Mouse (Mus musculus) Muller cell, postnatal 12 days (primary cell): ENCODE results near the gene Rnd3.

ENCODE experiments used
- DNase-seq: peaks from one replicate; pipeline ENCODE4 v3.0.0-alpha.2; 2015; ENCODE audit errors: inconsistent ontology term

Gene Rnd3

DNA sequence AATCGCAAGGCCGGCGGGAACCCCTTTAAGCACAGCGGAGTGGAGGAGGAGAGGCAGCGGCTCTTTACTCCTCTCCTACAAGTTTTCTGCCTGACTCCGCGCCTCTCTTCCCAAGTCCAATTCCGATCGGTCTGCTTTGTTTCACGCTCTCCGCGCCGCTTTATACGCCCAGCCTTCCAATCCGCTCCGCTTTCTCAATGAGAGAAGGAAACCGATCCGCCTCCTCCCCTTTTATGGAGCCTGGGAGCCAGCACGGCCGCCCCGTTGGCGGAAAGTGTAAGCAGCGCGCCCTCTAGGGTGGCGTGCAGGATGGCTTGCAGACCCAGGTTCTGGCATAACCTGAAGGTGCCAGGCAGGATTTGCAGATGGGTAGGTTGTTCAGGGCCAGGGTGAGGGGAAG lies at the start of gene Rnd3:
TSS of gene Rnd3 (minus strand) at position 137 of the 400 bp plus-strand sequence.
- peak; percentile 98 for DNase-seq

DNA sequence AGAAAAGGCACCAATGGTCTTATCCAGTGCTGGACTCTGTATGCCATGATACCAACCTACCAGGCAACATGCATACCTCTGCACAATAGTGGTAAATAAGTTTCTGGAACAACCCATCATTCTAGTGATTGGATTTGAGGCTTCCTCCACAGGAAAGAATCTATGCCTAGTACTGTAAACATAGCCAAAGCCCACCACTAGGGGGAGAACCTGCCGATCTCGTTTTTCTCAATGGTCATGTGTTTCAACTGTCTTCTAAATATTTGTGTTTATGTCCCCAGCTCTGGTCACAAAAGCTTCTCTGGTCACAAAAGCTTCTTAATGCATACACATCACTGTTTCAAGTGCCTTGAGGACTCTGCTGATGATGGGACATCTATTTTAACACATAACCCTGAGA lies 43.4 kb upstream of the Rnd3 start:
- DNase-seq: no peak

DNA sequence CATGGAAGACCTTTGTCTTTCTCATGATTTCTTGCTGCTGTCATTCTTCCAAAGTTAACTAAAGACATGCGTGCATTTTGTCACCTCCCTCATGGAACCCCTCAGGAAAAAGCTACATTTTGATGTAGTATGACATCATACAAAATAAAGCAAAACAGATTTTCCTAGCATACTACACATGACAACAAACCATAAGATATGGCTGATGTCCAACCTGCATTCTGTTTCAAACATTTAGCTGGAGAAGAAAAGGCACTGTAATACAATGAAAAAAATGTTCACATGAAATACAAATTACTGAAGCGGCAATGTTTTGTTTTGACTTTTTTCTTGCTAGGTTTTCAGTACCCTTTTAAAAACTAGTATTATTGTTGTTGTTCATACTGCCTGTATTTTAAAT lies 36.9 kb upstream of the Rnd3 start:
- DNase-seq: no peak

DNA sequence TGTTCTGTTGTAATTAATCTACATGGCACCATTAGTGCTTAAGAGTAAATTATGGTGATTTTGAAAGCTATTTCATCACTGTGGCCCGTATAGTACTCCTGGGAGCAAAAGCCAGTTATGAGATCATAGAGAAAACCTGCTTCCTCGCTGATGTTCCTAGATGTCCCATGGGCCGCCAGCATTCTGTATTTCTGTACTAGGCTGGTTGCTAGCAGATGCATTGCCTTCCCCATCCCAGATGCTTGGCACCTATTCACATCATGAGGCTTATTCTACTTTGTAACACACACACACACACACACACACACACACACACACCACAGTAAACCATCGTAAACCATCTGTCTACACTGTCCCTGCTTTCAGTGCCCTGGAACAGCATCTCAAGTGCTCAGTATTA lies 34.1 kb upstream of the Rnd3 start:
- DNase-seq: no peak

DNA sequence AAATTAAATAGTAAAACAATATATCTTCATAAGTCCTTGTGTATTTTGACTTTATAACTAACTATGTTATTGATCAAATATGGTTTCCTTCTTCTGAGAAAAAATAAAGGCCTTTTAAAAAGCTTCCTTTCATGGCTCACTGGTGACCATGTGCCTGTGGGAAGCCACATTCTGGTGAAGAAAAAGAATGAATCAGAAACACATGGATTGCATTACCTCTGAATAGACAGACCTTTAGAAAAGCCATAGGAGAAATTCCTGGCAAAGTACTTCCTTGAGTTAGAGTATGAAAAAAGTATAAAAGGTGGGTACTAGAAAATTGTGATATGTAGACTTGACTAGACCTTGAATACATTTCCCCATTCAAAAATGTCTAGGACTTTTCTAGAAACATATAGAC lies 32.5 kb upstream of the Rnd3 start:
- no peak for DNase-seq

DNA sequence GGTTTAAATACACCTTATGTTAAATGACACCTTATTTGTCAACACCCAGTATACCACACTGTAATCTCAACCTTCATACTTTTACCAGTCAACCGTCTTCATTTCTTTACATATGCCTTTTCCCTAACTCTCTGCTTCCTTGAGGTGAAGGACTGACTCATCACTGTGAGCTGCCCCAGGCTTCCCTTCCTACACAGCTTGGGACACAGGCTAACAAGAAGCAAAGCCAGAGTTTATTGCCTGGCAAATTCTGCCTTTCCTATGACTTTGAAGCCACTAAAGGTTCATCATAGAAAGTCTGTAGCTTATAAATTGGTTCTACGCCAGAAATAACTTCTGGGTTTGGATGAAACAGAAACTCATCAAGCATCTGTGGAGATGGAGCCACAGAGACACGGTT lies 30.2 kb upstream of the Rnd3 start:
- no peak for DNase-seq

DNA sequence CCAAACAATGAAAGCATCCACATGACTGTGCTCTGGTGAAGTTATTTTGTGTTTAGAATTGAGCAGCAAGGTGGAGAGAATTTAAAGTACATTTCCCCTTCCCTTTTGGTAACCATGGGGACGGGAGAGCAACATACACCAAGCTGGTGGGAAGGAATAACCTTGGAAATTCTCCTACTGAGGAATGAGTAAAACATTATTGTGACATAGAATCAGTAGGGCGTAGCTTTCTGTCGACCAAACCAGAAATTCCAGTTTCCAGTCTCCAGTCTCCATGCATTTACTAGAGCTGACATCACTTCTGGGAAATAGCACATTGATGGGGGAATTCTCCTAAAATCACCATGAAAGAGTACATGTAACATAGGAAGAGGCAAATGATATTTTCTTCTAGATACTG lies 28.7 kb upstream of the Rnd3 start:
- DNase-seq: no peak

DNA sequence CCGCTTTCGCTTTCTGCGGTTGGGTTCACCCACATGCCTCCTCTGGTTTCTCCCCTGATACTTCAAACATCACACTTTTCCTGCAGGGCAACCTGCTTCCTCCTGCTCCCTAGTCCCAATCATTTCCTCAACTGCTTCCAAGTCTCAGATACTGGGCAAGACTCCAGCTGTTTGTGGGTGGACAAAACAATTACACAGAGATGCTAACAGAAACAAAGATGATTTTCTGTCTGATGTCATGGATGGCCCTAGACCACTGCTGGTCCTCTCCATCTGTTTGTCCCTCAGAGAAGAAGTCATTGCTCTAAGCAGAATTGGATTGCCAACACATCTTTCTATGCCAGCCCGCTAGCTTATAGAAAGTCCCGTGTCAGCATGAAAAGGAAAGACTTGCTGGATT lies 26.4 kb upstream of the Rnd3 start:
- DNase-seq: peak; percentile 81

DNA sequence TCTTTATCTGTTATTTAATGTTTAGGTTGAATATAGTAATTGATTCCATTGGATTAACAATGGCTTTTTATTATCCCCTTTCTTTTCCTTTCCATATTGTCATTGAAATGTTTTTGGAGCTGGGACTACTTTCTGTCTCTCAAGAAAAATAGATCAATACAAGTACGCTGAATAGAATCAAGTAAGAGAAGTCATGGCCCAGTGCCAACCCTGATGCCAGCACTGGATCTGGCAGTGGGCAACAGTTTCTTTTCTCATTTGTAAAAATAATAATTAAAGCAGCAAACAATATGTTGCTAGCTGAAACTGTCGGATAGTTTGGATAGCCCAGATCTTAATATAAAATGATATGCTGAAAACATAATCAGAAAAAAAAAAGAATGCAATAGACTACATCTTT lies 12.2 kb upstream of the Rnd3 start:
- DNase-seq: no peak

DNA sequence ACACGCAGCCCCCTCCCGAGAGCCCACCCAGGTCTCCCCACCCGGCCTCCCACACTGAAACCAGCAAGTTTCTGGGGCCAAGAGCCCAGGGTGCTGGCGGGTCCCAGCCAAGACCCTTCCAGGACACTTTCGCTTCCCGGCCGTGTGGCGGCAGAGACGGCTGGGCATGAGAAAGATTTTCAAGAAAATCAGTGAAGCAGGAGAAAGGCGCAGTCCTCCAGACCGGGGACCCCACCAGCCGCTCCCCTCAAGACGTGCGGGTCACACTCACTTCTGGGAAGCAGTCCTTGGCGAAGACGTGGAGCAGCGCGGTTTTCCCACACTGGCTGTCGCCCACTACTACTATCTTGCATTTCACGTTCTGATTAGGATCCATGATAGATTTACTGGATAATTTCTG lies 457 bp downstream of the Rnd3 start:
- peak; percentile 56 for DNase-seq

DNA sequence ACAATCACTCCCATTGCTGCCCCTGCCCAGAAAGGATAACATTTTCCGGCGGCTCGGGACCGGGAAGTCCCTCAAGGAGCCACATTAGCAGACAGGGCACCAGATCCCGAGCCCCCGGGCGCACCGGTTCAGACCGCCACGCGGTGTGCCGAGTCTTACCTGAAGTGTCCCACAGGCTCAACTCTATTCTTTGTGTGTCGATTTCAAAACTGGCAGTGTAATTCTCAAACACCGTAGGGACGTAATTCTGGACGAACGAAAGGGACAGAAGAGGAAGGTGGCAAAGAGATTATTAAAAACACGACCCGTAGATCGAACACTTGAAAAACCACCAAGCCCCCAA lies 875 bp downstream of the Rnd3 start:
- no peak for DNase-seq

DNA sequence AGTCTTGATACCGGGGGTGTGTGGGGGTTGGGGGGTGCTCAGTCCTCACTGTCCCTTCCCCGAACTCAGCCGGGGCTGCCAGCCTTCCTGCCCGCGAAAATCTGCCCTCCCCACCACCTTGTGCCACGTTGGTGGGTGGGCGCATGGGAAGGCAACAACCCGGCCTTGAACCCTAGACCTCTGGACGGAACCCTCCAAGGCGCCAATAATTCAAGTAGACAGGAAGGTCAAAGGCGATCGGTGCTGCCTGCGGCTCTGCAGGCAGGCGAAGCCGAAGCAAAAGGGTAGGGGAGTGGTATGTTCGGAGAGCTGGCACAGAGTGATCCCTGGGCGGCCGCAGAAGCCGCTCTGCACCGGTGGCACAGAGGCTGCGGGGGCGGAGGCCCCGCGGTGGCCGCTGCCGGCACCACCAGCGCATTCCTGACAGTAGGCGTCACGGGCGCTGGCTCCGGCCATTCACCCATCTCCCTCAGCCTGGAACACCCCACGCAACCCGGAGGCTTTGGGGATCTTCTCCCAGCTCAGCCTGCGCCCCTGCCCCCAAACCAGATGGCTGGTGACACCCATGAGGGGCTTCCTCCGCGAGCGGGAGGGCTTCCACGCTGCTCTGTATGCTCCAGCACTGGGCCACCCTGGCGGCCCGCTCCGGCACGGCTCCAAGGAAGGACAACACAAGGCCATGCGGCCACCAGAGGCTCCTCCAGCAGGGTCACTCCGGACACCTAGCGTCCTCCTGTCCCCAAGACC lies 1.4 kb downstream of the Rnd3 start:
- DNase-seq: peak; percentile 95

DNA sequence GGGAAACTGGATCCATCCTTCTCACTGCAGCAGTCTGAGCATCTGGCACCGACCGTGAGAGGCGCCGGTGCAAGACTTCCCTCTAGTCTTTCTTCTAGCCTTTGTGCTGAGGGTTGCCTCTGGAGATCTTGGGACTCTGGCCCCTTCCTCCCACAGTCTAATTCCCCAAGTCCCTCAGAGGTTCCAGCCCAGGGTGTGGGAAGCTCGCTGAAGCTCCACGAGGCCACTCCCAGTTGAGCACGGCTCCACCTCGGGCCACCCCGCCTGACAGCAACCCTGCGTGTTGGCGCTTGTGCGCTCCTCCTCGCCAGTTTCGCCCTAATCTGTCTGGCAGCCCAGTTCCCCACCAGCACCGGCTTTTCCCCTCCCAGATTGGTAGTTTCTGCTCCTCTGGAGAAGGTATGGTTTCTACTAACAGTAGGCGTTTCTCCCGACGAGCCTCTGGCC lies 2.0 kb downstream of the Rnd3 start:
- peak; percentile 82 for DNase-seq

DNA sequence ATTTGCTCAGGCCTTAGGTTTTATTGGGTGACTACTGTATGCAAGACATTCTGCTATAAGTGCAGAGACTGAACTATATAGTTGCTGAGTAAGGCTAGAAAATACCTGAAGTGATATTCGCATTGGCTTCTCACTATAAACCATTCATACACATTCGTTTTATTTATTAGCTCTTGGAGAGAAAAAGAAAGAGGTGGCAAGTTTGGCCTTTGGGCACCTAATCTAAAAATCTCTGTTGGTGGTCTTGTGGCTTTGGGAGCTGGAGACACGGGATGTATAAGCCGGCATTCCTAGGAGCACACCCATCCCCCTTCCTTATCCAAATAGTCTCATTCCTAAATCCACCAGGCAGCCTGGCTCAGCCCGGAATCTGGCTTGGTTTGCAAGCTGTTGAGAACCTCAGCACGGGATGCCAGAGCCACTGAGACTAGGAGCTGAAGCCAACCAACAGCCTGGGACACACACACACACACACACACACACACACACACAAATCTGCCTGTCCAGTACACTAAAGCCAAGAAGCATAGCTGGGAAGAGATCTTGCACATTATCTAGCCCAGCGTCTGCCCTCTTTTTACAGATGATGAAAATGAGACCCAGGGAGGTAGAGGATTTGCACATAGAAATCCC lies 3.0 kb downstream of the Rnd3 start:
- peak; percentile 69 for DNase-seq

DNA sequence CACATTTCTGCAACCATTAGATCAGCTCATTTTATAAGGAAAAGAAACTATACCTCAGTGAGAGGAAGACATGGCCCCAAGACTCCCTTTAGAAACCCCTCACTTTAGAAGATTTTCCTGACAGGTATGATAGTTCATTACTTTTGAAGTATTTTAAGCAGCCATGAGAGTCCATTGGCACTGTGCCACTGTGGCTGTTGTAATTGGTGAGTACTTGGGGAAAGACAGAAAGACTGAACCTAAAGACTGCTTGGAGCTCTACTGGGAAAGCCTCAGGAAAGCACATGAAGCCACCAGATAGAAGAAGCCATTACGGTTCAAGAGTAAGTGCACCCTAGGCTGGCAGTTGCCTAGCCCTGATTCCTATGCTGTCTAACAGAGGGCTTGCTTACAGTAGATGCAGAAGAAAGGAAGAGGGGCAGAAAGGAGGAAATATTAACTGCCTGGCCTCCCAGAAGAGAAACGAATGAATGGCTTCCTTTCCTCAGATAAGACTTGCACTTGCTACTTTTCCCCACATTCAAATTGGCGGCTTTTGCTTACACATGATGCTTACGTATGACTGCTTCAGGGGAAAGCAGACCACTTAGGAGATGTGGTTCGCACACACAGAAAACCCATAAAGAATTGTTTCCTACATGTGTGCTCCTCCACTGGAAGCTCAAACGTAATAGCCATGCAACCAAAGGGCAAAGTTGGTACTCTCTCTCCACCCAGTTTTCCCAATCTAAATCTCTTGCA lies 4.4 kb downstream of the Rnd3 start:
- DNase-seq: no peak

DNA sequence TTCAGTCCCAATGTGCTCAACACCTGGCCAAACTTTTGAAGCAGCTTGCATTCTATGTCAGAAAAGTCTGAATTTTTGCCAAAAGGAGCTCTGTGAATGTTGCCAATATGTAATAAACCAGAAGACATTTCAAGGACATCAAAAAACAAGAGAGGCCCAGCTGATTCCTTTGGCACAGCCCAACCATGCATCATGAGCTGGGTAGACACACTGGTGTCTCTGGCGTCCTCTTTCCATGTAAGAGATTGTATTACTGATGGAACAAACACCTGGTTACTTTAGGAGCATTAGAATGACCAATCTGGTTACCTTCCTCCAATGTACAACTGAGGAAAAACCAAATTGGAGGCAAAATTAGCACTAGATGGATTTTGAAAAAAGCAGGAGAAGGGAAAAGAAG lies 6.5 kb downstream of the Rnd3 start:
- DNase-seq: no peak

DNA sequence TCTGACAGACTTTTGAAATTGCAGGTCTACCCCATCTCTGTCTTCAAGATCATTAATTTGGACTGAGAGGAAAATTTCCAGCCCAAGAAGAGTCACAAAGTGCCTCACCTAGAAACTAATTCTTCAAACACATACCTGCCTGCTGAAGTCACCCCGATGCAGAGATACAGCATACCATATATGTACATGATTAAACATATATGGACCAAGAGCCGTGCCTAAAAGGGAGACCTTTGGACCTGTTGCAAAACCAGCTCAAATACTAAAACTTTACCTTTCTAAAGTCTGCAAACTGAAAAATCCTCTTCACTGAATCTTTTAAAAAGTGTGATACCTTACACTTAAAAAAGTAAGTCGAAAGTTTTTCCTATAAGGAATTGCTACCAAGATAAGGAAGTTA lies 7.6 kb downstream of the Rnd3 start:
- no peak for DNase-seq

DNA sequence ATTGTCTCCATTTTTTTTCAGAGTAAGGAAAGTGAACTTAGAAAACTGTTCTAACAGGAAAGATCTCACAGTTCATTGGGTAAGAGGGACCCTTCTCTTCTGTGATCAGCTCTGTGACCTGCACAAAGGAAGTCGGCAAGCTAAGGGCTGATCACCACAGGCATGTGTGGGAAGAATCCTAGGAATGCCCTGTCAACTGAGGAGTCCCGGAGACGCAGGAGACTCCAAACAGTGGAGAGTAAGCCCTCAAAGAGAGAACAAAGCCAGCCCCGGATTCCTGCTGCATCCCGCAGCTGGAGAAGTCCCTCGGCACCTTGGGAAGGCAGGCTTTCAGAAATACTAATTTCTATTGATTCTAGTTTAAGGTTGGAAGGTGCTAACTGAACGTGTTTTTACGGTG lies 8.4 kb downstream of the Rnd3 start:
- peak; percentile 93 for DNase-seq

DNA sequence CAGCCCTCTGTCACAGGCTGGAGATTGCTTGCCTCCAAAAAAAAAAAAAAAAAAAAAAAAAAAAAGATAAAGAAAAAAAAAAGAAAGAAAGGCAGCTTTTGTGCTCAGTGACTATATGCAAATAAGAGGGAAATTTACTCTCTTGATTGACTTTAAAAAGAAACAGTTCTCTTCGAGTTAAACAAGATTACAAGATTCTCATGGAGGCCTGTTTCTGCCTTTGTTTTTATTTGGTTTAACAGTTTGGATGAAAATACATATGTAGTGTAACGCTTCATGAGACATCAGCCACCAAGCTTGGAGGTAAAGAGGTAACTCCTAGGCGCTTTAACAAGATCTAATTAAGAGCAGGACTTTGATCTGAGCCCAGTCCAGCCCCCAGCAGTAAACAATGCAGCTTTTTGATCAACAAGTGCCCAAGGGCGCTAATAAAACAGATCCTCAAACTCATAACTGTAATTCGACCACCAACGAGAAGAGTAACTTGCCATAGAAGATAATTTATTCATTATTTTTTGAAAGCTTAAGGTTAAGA lies 8.9 kb downstream of the Rnd3 start:
- no peak for DNase-seq

DNA sequence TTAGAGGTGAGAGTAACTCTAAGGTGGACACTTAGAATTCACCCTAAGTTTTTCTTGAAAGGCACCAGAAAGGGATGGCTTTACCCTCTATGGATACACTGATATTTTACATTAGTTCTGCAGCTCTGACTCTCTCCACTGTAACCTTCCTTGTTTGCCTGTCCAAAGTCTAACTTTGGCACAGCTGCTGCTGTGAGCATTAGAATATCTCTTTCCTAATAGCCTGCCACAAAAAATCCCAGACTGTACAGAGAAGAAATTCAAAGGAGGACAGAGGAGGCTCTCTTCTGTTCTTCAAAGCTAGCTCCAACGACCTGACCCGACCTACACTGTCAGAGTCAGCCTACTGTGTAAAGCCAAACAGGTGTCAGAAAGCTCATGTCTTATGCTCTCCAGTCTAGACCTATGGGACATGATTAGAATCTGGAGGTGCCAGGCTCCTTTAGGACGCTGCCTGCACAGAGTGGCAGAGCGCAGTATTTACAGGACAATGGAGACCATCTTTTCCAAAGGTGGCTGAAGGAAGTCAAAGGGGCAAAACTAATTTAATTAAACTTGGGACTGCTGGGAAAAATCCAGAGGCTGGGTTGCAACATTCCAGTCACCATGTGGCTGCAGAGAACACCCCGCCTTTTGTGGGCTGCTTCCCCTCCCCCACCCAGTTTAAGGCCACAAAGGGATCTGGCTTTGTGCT lies 9.5 kb downstream of the Rnd3 start:
- DNase-seq: peak; percentile 98

DNA sequence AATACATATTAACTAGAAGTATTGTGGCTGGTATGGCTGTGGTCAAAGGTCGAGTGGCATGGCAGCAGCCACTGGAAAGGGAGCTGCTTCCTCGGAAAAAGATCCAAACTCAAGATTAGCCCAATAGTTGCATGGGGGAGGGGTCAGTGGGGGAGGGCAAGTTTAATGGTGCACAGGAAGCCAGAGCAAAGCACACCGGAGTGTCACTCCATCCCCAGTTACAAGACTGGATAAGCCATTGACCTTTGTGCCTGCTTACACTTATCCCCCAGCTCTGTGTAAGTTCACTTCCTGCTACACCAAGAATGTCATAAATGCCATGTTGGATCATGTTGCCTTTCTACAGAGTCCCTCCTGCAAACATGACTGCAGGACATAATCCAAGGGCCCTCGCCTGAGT lies 11.2 kb downstream of the Rnd3 start:
- no peak for DNase-seq

DNA sequence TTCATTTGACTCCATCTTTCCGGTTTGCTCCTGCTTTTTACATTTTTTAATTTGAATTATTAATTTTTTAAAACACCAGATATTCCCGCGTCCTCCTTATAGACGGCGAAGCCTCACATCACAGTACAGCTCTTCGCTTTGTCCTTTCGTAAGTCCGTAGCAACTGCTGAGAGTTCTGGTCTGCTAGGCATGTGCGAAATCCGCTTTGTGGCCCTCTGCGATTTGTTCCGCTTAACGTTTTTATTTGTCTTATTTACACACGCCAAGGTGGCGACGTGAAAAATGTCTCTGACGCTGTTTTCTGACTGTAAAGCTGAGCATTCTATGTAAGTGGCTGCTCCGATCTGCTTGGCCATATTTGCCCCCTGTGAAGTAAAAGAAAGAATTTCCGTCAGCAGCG lies 16.7 kb downstream of the Rnd3 start:
- DNase-seq: no peak
